Mouse (Mus musculus) gastrocnemius, postnatal 14 days (tissue): ENCODE data around the gene Hjurp. TPM values are rescaled to one million over a fixed set of nuclear protein-coding genes. Genes with fewer than 3 reads are reported as not detected.

Source experiments
- DNase-seq: peaks from one replicate; pipeline ENCODE4 v3.0.0; 2021; ENCODE audit warnings: mixed read lengths
- intact Hi-C: fragments of 180-260 bp; cut with DNase I; formaldehyde crosslinking; loops from one replicate; pipeline ENCODE4 v1.15.1; 2025; ENCODE audit warnings: low total_unique reads
- total RNA-seq, 2 experiments: library from RNA; stranded (reverse); gene quantifications; 2 replicates each; pipeline ENCODE4 v1.2.3; 2021

The Hjurp gene
- total RNA-seq, 2 experiments from 2014 or later = 16.8 to 17.1 TPM

GRCm38 (mm10) chr1:88250023-88250422 lies 27.4 kb downstream of the Hjurp start:
- no peak for DNase-seq
- intact Hi-C loops = no loop called here

DNA sequence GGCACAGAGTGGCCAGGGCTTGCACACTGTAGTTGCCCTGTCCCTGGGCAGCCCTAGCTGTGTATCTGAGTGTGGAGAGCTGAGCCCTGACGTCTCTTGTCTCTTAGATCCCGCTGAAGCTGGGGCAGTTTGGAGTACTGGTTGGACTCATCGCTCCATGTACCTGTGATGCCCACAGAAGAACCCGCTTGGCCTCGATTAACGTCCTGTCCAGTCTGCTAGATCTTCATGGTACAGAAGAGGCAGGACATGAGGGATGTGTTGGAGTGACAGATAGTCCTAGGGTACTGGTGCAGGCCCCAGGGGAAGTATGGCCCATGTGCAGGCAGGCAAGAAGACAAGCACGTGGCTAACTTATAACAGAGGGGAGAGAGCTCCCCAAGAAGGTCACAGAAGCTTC lies 27.8 kb downstream of the Hjurp start:
- no peak for DNase-seq
- intact Hi-C loops = no loop called here

DNA sequence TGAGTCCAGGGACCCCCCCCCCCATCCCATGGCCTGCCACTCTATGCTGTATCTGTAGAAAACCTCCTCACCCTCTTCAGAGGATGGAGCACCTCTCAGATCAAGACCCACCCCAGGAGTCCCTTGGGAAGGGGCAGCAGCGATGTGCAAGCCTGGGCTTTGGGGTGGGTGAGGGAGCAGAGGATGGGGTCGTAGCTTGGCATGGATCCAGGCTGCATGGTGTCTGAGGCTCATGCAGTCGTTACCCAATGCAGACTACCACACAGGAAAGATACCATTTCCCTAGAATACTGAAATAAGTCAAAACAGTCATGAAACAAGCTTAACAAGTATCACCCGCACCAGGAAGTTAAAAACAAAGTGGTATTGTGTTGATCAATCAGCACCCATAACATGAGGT lies 28.8 kb downstream of the Hjurp start:
- intact Hi-C loops = no loop called here
- no peak for DNase-seq

DNA sequence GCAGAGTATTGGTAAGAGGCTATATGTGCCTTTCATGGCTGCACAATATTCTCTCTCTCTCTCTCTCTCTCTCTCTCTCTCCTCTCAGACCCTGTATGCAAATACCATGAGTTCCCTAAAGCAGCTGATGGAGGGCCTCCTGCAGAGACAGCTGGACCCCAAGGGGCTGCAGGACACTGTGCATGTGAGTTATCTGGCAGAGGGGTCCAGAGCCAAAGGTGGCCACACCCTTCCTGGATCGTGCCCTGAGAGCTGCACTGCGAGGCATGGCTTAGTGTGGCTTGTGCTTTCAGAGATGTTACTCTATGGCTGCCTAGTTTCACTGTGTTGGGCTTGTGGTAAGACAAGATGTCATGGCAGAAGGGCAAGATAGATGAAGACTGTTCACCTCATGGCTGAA lies 29.8 kb downstream of the Hjurp start:
- no peak for DNase-seq
- intact Hi-C loops = no loop called here

- intact Hi-C loops = no loop called here
- DNase-seq = no peak
These were observed 31.0 kb downstream of the Hjurp start for GRCm38 (mm10) chr1:88246386-88246785.

GRCm38 (mm10) chr1:88245881-88246280 lies 31.6 kb downstream of the Hjurp start:
- DNase-seq = no peak
- intact Hi-C loops = no loop called here

DNA sequence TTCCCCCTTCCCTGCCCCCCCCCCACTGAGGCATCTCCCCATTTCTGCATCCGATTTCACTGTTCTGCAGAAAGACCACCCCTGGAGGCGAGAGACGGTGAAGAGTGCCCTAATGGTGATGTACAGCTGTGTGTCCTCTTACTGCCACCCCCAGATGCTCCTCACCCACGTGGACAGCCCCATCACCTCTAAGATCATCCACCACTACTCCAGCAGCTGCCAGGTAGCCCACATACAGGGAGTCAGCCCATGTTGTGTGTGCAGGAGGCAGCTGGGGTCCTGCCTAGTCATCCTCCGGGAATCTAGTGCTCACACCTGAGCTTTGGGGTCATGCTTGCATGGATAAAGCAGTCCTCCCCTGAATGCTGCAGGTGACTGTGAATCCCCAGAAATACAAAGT lies 33.6 kb downstream of the Hjurp start:
- intact Hi-C loops = no loop called here
- no peak for DNase-seq

DNA sequence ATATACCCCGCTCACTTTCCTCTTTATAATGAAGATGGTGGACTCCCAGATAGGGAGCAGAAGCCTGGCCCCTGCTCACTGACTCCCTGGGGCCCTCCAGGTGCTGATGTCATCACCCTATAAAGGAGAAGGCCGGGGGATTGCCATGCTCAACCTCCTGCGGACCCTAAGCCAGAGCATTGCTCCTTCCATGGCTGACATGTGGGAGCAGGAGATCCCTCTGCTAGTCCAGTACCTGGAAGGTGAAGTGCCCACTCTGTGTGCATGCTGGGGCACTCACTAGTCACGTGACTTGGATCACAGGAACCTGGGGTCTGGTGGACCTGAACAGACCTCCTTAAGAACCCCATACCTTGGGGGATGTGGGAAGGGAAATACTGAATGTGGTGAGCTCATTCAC lies 36.9 kb downstream of the Hjurp start:
- no peak for DNase-seq
- intact Hi-C loops = no loop called here

DNA sequence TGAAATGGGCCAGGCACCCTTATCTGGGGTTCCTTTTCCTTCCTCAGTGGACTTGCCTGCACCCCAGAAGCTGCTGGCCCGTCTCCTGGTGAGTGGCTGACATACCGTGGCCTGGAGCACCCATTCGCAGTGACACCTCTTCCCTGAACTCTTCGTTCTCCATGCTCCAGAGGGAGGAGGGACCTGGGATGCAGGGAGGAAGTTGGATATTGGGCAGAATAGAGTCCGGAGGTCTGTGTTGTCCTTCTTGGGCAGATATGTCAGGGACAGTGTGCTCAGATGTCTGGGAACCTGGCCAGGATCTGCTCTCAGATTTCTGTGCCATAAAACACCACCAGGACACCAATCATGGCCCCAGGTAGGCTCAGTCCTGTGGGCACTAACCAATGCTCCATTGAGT lies 37.4 kb downstream of the Hjurp start:
- intact Hi-C loops = no loop called here
- DNase-seq = peak; percentile 8

GRCm38 (mm10) chr1:88238771-88239170 lies 38.7 kb downstream of the Hjurp start:
- no peak for DNase-seq
- intact Hi-C loops = no loop called here

GRCm38 (mm10) chr1:88237311-88237710 lies 40.1 kb downstream of the Hjurp start:
- no peak for DNase-seq
- intact Hi-C loops = no loop called here

DNA sequence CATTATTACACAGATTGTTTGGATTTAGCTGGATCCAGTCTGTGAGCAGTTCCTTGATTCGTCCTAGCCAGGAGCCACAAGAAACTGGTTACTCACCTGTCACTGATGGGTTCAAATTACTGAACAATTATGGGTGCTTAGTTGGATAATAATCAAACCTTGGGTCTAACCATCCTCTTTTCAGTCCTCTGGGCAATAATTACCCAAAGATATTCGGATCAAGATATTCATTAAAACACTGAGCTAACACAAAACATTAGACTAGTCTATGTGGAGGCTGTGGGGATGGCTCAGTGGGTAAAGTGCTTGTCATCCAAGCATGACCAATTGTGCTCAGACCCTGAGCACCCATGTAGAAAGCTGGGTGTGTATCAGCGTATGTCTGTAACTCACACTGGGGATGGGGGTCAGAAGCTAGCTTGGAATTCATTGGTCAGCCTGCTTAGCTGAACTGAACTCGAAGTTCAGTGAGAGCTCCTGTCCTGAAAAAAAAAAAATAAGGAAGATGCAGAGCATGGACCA lies 41.5 kb downstream of the Hjurp start:
- DNase-seq = no peak
- intact Hi-C loops = no loop called here

- DNase-seq = no peak
- intact Hi-C loops = no loop called here
These were observed 42.2 kb downstream of the Hjurp start for GRCm38 (mm10) chr1:88235046-88235893.

GRCm38 (mm10) chr1:88234646-88235045 lies 42.8 kb downstream of the Hjurp start:
- peak; percentile 22 for DNase-seq
- intact Hi-C loops = no loop called here

- intact Hi-C loops = no loop called here
- DNase-seq = peak; percentile 7
These were observed 43.2 kb downstream of the Hjurp start for GRCm38 (mm10) chr1:88234248-88234610.

DNA sequence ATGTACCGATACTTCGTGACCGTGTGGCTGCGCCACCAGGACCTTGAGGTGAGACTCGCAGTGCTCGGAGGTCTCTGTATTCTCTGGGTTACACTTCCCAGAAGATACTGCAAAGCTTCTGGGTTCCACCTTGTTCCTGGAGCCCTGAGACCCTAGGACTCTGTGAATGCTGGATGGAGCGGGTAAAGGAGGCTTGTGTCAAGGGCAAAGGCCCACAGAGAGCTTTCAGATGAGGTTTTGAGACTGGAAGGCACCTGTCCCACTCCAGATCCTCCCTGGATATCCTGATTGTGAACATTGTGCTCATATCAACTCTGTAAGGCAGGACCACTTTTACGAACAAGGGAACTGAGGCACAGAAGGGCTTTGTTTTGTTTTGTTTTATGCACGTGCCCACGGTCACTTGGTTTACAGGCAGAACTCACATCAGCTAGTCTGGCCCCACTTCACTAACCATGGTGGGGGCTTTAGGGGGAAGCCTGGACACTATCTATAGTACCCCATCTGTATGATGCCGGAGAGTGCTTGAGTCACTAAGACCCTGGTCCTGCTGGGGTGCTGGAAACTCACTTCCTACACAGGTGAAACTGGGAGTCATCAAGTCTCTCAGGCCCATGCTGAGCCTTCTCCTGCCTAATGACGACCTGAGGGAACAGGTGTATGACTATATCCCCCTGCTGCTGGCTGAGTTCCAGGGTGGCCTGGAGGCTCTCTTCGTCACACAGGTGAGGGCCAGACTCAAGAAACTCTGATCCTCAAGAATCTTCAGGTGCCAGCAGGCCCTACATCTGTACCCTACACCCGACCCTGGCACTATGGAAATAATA lies 43.8 kb downstream of the Hjurp start:
- intact Hi-C loops = no loop called here
- DNase-seq = peak; percentile 44

DNA sequence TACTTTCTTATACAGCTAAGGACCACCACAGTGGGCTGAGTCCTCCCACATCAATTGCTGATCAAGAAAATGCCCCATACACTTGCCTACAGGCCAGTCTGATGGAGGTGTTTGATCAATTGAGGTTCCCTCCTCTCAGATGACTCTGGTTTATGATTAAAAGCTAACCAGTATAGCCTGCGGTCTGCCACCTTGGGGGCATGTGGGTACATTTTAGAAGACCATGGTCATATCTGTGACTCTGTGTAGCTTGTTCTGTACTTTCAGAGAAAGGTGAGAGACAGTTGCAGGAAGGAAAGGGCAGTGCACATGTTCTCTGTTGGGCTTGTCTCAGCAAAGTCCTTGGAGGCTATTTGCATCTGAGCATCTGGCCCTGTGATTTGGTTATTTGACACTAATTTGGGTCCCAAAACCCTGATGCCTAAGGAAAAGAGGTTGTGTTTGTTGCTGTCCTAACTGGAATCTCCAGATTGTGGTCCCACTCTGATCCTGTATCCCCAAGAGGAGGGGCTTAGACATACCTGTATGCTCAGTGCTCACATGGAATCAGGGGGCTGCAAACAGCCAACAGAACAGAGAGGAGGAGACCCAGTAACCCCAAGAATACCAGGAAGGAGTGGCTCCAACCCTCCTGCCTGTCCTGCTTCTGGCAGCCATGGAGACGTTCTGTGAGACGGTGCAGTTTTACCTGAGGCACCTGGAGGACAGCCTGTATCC lies 44.6 kb downstream of the Hjurp start:
- peak; percentile 1 for DNase-seq
- intact Hi-C loops = no loop called here

DNA sequence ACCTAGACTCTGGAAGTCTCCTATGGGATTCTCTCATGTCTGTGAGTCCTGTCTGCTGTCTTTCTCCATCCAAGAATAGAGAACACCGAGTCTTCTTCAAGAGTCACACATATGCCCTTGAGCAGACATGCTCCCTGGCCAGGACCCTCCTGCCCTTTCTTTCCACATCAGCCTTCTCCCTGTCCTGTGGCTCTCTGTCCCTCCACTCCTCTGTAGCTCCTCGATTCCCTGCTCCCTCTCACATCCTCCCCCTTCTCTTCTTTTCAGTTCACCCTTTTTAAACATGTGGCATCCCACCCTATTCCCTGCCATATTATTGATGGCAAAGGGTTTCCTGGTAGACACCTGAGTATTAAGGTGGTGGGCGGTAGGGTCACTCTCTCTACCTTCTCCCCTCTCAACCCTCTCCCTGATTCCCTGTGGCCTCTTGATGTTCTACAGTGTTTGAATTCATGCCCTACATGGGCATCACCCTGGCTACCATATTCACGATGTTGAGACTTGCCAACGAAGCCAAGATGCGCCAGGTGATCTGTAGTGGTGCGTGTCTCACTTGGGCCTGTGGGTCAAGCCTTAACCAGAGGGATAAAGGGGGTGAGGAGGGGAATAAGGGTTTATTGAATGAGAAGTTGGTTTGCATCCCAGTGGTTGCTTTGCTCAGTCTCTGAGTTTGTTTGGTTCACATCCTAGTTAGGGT lies 45.5 kb downstream of the Hjurp start:
- intact Hi-C loops = no loop called here
- DNase-seq = peak; percentile 7

DNA sequence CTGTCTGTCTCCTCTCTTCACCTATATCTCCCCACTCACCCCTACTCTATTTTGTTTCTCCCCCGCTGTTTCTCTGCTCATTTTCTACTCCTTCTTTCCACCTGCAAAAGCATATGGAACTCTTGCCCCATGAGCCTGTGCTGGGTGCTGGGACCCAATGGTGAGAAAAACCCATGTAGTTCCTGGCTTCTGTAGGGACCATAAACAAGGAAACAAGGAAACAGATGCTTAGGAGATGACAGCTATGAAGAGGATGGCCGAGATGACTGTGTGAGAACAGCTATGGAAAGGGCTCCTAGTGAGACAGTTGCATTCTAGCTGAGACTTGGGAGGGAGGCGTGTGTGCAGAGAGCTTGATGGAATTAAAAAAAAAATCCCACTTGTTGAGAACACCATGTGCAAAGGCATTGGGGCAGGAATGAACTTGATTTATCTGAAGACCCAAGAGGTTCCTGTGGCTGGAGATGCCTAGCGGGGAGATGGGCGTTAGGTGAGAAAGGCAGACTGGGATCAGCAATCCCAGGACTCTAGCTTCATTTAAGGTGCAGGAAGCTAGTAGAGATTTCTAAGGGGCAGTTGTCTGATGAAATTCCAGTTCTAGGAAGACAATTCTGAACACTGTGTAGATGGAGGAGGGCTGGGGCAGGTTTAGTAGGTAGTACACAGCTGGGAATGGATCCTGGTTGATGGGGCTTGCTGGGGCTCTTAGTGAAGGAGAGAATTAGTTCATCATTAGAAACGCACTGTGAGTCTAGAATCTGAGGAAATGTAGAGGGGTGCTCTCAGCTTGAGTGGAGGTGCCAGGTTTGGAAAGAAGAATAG lies 46.2 kb downstream of the Hjurp start:
- DNase-seq = peak; percentile 4
- intact Hi-C loops = no loop called here
